Mouse (Mus musculus): ENCODE results near the gene Arntl2.

- TF ChIP-seq CTCF (IDR thresholded peaks at IDR 0.05; ENCODE audit: low read depth) (no peak), EP300 (IDR thresholded peaks at IDR 0.05; ENCODE audit: low read depth) (no peak)
Observed at GRCm38 (mm10) chr6:146879856-146880255, 84.0 kb downstream of the Arntl2 start.
